Mouse (Mus musculus): ENCODE data around the gene Caly.

- TF ChIP-seq CTCF (IDR thresholded peaks at IDR 0.05; ENCODE audit: control insufficient read depth, insufficient read depth, insufficient replicate concordance, low read depth, low read length): no peak
- TF ChIP-seq POLR2A (IDR thresholded peaks at IDR 0.05; ENCODE audit: control insufficient read depth, low read depth, low read length): no peak
These were observed 44.6 kb upstream of the Caly start for GRCm38 (mm10) chr7:140126934-140127333.
